Mouse (Mus musculus) kidney, postnatal 14 days (tissue): ENCODE measurements around the gene Tex36.
A peak's percentile ranks its signal among the peaks of the same experiment; 100 is the strongest.

Source experiments
- DNase-seq: peaks from one replicate; pipeline ENCODE4 v3.0.0; 2022; ENCODE audit warnings: mixed read lengths

The Tex36 gene

GRCm38 (mm10) chr7:133602058-133602457 lies at the start of gene Tex36:
TSS of gene Tex36 (minus strand) at chr7:133602158.
- DNase-seq: no peak

GRCm38 (mm10) chr7:133645716-133646115 lies 43.8 kb upstream of the Tex36 start:
- DNase-seq: no peak

GRCm38 (mm10) chr7:133638821-133639220 lies 36.9 kb upstream of the Tex36 start:
- DNase-seq: no peak

- peak; percentile 60 for DNase-seq
These were observed 36.3 kb upstream of the Tex36 start for GRCm38 (mm10) chr7:133638306-133638705.

GRCm38 (mm10) chr7:133637361-133638305 lies 35.7 kb upstream of the Tex36 start, which contains the start of gene Edrf1:
TSS of gene Edrf1 (plus strand) at chr7:133637543.
- peak; percentile 99 for DNase-seq

GRCm38 (mm10) chr7:133636738-133637352 lies 34.9 kb upstream of the Tex36 start:
- DNase-seq: peak; percentile 91

- no peak for DNase-seq
These were observed 33.1 kb upstream of the Tex36 start for GRCm38 (mm10) chr7:133634932-133635650.

GRCm38 (mm10) chr7:133632476-133632875 lies 30.5 kb upstream of the Tex36 start:
- peak; percentile 59 for DNase-seq

GRCm38 (mm10) chr7:133630821-133631220 lies 28.9 kb upstream of the Tex36 start:
- no peak for DNase-seq

GRCm38 (mm10) chr7:133627184-133627936 lies 25.4 kb upstream of the Tex36 start:
- DNase-seq: no peak

- no peak for DNase-seq
These were observed 21.3 kb upstream of the Tex36 start for GRCm38 (mm10) chr7:133623226-133623625.

GRCm38 (mm10) chr7:133620721-133621120 lies 18.8 kb upstream of the Tex36 start:
- peak; percentile 31 for DNase-seq

GRCm38 (mm10) chr7:133612981-133613380 lies 11.0 kb upstream of the Tex36 start:
- no peak for DNase-seq

GRCm38 (mm10) chr7:133609585-133609984 lies 7.6 kb upstream of the Tex36 start:
- no peak for DNase-seq

GRCm38 (mm10) chr7:133608631-133609340 lies 6.8 kb upstream of the Tex36 start:
- no peak for DNase-seq

- DNase-seq: no peak
These were observed 6.1 kb upstream of the Tex36 start for GRCm38 (mm10) chr7:133607883-133608575.

- no peak for DNase-seq
These were observed 5.4 kb upstream of the Tex36 start for GRCm38 (mm10) chr7:133607331-133607730.

GRCm38 (mm10) chr7:133604427-133605081 lies 2.6 kb upstream of the Tex36 start:
- no peak for DNase-seq

GRCm38 (mm10) chr7:133603156-133603555 lies 1.2 kb upstream of the Tex36 start:
- DNase-seq: no peak

- DNase-seq: no peak
These were observed 1.4 kb downstream of the Tex36 start for GRCm38 (mm10) chr7:133600558-133600957.

- no peak for DNase-seq
These were observed 10.2 kb downstream of the Tex36 start for GRCm38 (mm10) chr7:133591750-133592149.
